Mouse (Mus musculus) Patski (cell line): ENCODE measurements at regions not wholly inside any gene's neighbourhood (a gene's known extent, or its start where the extent isn't known, plus 50 kb on each side); places are given as distances from the start of the nearest gene placed in this dataset.

ENCODE experiments used
- ATAC-seq: fragments of 100-300 bp; one replicate; pipeline ENCODE4 v1.8.0; 2021
- CTCF ChIA-PET: fragments of 350-600 bp; sonication (Branson Sonifier 250); formaldehyde crosslinking; loops from one replicate; lab custom pipeline; 2022; ENCODE audit warnings: inconsistent platforms; lab: Charles Lee
- POLR2A ChIA-PET: fragments of 350-600 bp; sonication (Branson Sonifier 250); formaldehyde crosslinking; loops from one replicate; lab custom pipeline; 2022; ENCODE audit warnings: antibody characterized with exemption, inconsistent platforms; lab: Charles Lee
- DNase-seq: peaks from one replicate; pipeline ENCODE4 v3.0.0-alpha.2; 2011; ENCODE audit warnings: low read depth, low spot score
- H3K27me3 ChIP-seq: fragments of 371-371 bp; one replicate; pipeline ENCODE4 v1.5.1; 2021
- CTCF ChIP-seq: fragments of 100-300 bp; IDR thresholded peaks from one replicate; pipeline ENCODE4 v1.5.1; 2021
- in situ Hi-C: fragments of 300-500 bp; cut with MboI; formaldehyde crosslinking; loops from 3 replicates; pipeline ENCODE4 v1.11.1; 2018; ENCODE audit warnings: low pct_unique_long_range_greater_than_20kb, mixed read lengths

DNA sequence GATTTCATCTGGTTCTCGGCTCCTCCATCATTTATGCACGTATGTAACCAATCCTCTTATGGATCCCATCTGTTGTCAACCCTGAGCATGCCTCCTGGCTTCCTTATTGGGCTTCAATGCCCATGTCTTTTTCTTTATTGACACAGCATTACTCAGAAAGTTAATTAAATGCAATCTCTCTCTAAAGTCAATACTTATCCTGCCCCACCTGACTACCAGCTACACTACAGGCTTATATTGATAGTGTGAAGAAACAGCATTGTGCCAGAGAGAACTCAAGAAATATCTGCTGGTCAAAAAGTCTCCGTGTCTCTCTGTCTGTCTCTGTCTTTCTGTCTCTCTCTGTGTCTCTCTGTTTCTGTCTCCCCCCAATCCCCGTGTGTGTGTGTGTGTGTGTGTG is 194.7 kb upstream of the Rfx3 start:
- in situ Hi-C loops = no loop called here
- POLR2A ChIA-PET = interaction anchor here (0.5 kb wide), 1 partner anchor 16 kb away, joined by 6 read pairs; no protein-coding TSS in a partner anchor
- H3K27me3 ChIP-seq = no peaks in the 10 kb centered on the region
- DNase-seq (no peak), ATAC-seq (no peak)
- TF ChIP-seq CTCF = no peak
- CTCF ChIA-PET = no interaction called here

DNA sequence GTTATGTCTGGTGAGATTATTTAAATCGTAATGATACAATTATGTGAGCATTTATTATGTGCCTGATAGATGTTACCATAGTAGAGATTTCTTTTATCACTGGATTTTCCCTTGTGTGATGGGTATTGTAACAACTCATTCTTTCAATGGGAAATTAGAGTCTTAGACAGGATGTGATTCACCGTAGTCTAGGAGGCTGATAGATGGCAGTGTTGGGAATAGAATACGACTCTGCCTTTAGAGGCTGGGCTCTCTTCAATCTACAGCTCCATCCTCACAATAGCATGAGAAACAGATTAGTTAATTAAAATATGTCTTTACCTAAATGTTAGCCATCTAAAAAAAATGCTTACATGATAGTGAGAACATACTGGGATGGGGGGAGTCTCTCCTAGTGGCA is 192.8 kb upstream of the Rfx3 start:
- CTCF ChIA-PET = interaction anchor here (0.7 to 2.8 kb wide), 9 partner anchors 9 to 522 kb away, joined by 3 to 12 read pairs (median 3); no protein-coding TSS in a partner anchor
- in situ Hi-C loops = no loop called here
- peak; percentile 18 for TF ChIP-seq CTCF
- ATAC-seq (no peak), DNase-seq (peak; percentile 38)
- no peaks in the 10 kb centered on the region for H3K27me3 ChIP-seq
- POLR2A ChIA-PET = interaction anchor here (0.7 to 2.1 kb wide), 4 partner anchors 12 to 47 kb away, joined by 3 to 6 read pairs (median 4); no protein-coding TSS in a partner anchor

DNA sequence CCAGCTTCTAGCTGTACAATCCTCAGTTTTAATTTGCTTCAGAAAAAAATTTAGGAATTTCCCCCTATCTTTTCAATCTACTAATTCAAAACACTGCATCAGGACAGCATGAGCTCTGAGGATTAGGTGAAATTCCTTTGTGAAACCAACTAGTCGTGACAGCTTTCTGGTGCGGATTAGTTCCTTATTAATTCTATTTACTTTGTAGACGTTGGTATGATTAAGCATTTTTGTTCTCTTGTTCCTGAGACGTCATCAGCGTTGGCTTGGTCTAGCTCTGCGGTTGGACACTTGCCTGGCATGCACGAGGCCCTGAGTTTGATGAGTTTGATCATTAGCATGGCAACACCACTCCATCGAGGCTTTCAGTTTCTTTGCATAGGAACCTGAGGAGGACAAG is 188.4 kb upstream of the Rfx3 start:
- ChIA-PET CTCF (interaction anchor here (1.1 to 1.3 kb wide), 3 partner anchors 13 to 527 kb away, joined by 3 to 4 read pairs (median 4); no protein-coding TSS in a partner anchor), POLR2A (interaction anchor here (0.8 kb wide), 1 partner anchor 47 kb away, joined by 3 read pairs; no protein-coding TSS in a partner anchor)
- ATAC-seq (peak; percentile 91), DNase-seq (no peak)
- no peak for TF ChIP-seq CTCF
- H3K27me3 ChIP-seq = no peaks in the 10 kb centered on the region
- in situ Hi-C loops = loop anchor here (5.0 kb wide), 1 partner anchor 968 kb away; no protein-coding TSS in a partner anchor

- POLR2A ChIA-PET = interaction anchor here (0.5 to 0.6 kb wide), 2 partner anchors 36 to 44 kb away, joined by 3 to 4 read pairs; no protein-coding TSS in a partner anchor
- ATAC-seq = no peak
- TF ChIP-seq CTCF = no peak
- DNase-seq = no peak
- no peaks in the 10 kb centered on the region for H3K27me3 ChIP-seq
- CTCF ChIA-PET = no interaction called here
- in situ Hi-C loops = loop anchor here (5.0 kb wide), 1 partner anchor 970 kb away; no protein-coding TSS in a partner anchor
Observed at GRCm38 (mm10) chr19:28196881-28197280, 185.9 kb upstream of the Rfx3 start.

GRCm38 (mm10) chr19:28192248-28192647 is 181.3 kb upstream of the Rfx3 start:
- DNase-seq (no peak), ATAC-seq (peak; percentile 48)
- CTCF ChIA-PET = interaction anchor here (0.9 to 3.1 kb wide), 3 partner anchors 8 to 95 kb away, joined by 3 to 8 read pairs (median 5); no protein-coding TSS in a partner anchor
- H3K27me3 ChIP-seq = no peaks in the 10 kb centered on the region
- in situ Hi-C loops = loop anchor here (5.0 kb wide), 1 partner anchor 100 kb away; no protein-coding TSS in a partner anchor
- no peak for TF ChIP-seq CTCF
- POLR2A ChIA-PET = interaction anchor here (0.6 to 2.4 kb wide), 11 partner anchors 10 to 552 kb away, joined by 3 to 6 read pairs (median 4); no protein-coding TSS in a partner anchor

DNA sequence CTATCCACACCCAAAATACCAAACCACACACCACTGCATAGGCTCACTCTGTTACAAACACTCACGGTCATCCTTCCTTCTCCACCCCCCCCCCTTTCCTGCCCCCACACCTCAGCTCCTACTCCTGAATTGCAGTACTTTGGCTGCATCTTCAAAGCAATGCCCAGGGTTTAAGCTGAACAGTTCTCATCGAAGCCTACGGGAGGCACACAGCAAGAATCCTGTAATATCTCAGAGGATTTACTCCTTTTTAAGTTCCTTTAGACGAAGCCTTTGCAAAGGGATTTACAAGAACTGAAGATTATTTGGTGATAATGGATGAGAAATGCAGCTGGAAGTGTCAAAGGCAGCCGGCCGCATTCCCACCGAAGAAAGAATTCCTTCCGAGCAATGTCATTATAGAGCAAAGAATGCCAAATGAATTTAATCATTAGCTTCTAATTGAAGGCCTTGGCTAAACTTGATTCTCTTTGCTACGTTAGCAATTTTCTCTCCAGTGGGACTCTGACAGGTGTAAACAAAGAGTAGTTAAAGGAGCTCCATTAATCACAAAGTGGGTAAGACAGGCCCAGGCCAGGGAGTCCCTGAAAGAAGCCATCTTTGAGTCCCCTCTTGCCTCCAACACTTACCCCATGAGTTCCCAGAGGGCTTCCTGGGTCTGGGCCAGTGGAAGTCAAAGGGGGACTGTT is 180.6 kb upstream of the Rfx3 start:
- no peaks in the 10 kb centered on the region for H3K27me3 ChIP-seq
- CTCF ChIA-PET = interaction anchor here (0.9 to 3.1 kb wide), 2 partner anchors 19 to 96 kb away, joined by 5 to 8 read pairs; no protein-coding TSS in a partner anchor
- no peak for DNase-seq
- in situ Hi-C loops = loop anchor here (5.0 kb wide), 1 partner anchor 101 kb away; no protein-coding TSS in a partner anchor
- peak; percentile 66 for ATAC-seq
- POLR2A ChIA-PET = interaction anchor here (0.6 to 2.4 kb wide), 12 partner anchors 9 to 761 kb away, joined by 3 to 6 read pairs (median 4); no protein-coding TSS in a partner anchor
- no peak for TF ChIP-seq CTCF

- no peak for ATAC-seq
- TF ChIP-seq CTCF = no peak
- ChIA-PET CTCF (interaction anchor here (1.5 kb wide), 1 partner anchor 56 kb away, joined by 5 read pairs; no protein-coding TSS in a partner anchor), POLR2A (interaction anchor here (0.6 to 1.6 kb wide), 8 partner anchors 9 to 760 kb away, joined by 3 to 6 read pairs (median 4); no protein-coding TSS in a partner anchor)
- in situ Hi-C loops = loop anchor here (5.0 kb wide), 1 partner anchor 102 kb away; no protein-coding TSS in a partner anchor
- no peaks in the 10 kb centered on the region for H3K27me3 ChIP-seq
- no peak for DNase-seq
Observed at GRCm38 (mm10) chr19:28190250-28190649, 179.3 kb upstream of the Rfx3 start.

GRCm38 (mm10) chr19:28188363-28188762 is 177.4 kb upstream of the Rfx3 start:
- no peaks in the 10 kb centered on the region for H3K27me3 ChIP-seq
- DNase-seq (no peak), ATAC-seq (no peak)
- no peak for TF ChIP-seq CTCF
- POLR2A ChIA-PET = no interaction called here
- in situ Hi-C loops = no loop called here
- CTCF ChIA-PET = no interaction called here

DNA sequence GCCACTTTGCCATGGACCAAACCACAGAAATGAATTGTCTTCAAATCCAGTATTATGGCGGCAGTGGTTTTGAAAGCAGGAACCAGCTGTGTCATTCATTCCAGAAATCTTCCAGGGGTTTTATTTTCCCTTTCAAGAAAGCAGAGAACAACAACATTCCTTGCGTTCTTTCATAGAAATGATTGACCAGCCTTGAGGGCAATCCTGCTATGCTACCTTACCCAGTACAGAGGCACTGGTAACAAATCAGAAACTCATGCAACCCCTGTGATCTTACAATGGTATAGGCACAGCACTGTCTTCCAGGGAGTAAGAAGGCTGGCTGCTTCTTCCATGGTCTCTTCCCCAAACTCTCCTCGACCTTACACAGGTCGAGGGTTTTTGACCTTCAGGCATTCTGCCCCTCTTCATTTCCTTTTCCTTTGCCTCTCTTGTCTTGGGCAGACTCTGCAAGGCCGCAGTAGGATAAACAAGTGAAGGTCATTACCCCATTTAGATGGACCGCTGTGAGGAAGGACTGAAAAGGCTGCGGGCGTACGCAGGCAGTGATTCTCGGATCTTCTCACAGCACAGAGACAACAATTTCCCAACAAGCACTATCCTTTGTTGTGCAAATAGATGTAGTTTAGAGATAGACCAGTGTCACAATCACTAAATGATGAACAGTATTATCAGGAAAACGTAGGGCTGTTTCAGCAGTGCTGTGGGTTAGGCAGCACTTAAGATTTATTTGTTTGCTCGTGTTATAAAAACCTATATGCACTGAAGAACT is 171.6 kb upstream of the Rfx3 start:
- peak; percentile 98 for ATAC-seq
- in situ Hi-C loops = no loop called here
- no peaks in the 10 kb centered on the region for H3K27me3 ChIP-seq
- ChIA-PET CTCF (no interaction called here), POLR2A (interaction anchor here (0.6 to 1.6 kb wide), 9 partner anchors 9 to 1298 kb away, joined by 3 to 6 read pairs (median 4); no protein-coding TSS in a partner anchor)
- no peak for TF ChIP-seq CTCF
- peak; percentile 90 for DNase-seq

GRCm38 (mm10) chr19:28181171-28181570 is 170.2 kb upstream of the Rfx3 start:
- in situ Hi-C loops = no loop called here
- ChIA-PET CTCF (interaction anchor here (0.7 kb wide), 1 partner anchor 100 kb away, joined by 4 read pairs; no protein-coding TSS in a partner anchor), POLR2A (interaction anchor here (0.6 to 1.6 kb wide), 3 partner anchors 9 to 197 kb away, joined by 3 to 4 read pairs (median 3); no protein-coding TSS in a partner anchor)
- ATAC-seq (no peak), DNase-seq (no peak)
- no peaks in the 10 kb centered on the region for H3K27me3 ChIP-seq
- no peak for TF ChIP-seq CTCF
